Mouse (Mus musculus) spleen, adult 2 months (tissue): ENCODE data around the gene Pcp4l1.

Source experiments
- CTCF ChIP-seq: fragments of 200-500 bp; IDR thresholded peaks from 2 replicates; pipeline ENCODE4 v1.5.1; 2011; ENCODE audit warnings: mild to moderate bottlenecking, inconsistent platforms; ENCODE audit not compliant: insufficient read depth, insufficient read length, insufficient replicate concordance; ENCODE audit errors: extremely low read depth
- POLR2A ChIP-seq: fragments of 200-500 bp; IDR thresholded peaks from 2 replicates; pipeline ENCODE4 v1.6.1; 2011; ENCODE audit warnings: low read depth, low read length, inconsistent platforms

- TF ChIP-seq POLR2A: no peak
- TF ChIP-seq CTCF: no peak
Observed at GRCm38 (mm10) chr1:171190832-171191231, 5.2 kb downstream of the Pcp4l1 start.
